In genomic region chr7:16312672-16313311, GRCm38 (mm10) we compare ENCODE assay signal across 8 mouse cellular contexts. TPM values are rescaled to one million over a fixed set of nuclear protein-coding genes. Genes with fewer than 3 reads are reported as not detected.
DNase-seq lines count a peak whose midpoint lies in the region; ATAC-seq lines count a peak whose summit lies in the region.

No protein-coding gene starts in this region.

- peak overlapping the region; percentile 70 for H3K4me3 ChIP-seq in forebrain, embryonic 13.5 days
- H3K4me3 ChIP-seq in limb, embryonic 12.5 days (replicated peaks): peak overlapping the region; percentile 69
- peak overlapping the region; percentile 72 for H3K4me3 ChIP-seq in midbrain, embryonic 13.5 days (replicated peaks)

- H3K27ac ChIP-seq in forebrain, embryonic 13.5 days: peak overlapping the region; percentile 78
- H3K27ac ChIP-seq in limb, embryonic 12.5 days: peak overlapping the region; percentile 92
- H3K27ac ChIP-seq in midbrain, embryonic 13.5 days: peak overlapping the region; percentile 94

- peaks cover 57% of the 10 kb centered on the region for H3K4me1 ChIP-seq in forebrain, embryonic 13.5 days
- peaks cover 61% of the 10 kb centered on the region for H3K4me1 ChIP-seq in limb, embryonic 12.5 days (replicated peaks)
- peaks cover 56% of the 10 kb centered on the region for H3K4me1 ChIP-seq in midbrain, embryonic 13.5 days (replicated peaks)

- no peaks in the 10 kb centered on the region for H3K9me3 ChIP-seq in forebrain, embryonic 13.5 days (replicated peaks)
- no peaks in the 10 kb centered on the region for H3K9me3 ChIP-seq in limb, embryonic 12.5 days
- no peaks in the 10 kb centered on the region for H3K9me3 ChIP-seq in midbrain, embryonic 13.5 days

- H3K27me3 ChIP-seq in forebrain, embryonic 13.5 days: peaks cover 23% of the 10 kb centered on the region
- peaks cover 29% of the 10 kb centered on the region for H3K27me3 ChIP-seq in limb, embryonic 12.5 days
- H3K27me3 ChIP-seq in midbrain, embryonic 13.5 days: peaks cover 6% of the 10 kb centered on the region; the same call in 1 of the 2 replicates
- no peaks in the 10 kb centered on the region for H3K27me3 ChIP-seq in splenic B cell, adult 2 months (ENCODE audit: control insufficient read depth, insufficient read depth, low read length, poor library complexity, severe bottlenecking)

- ATAC-seq in cerebellum, adult (ENCODE audit: insufficient number of reproducible peaks, low FRiP score, low TSS enrichment): no peak
- ATAC-seq in forebrain, embryonic 13.5 days: no peak; the same call in 1 of the 2 replicates
- ATAC-seq in limb, embryonic 12.5 days (ENCODE audit: insufficient number of reproducible peaks, insufficient read depth, low FRiP score, low TSS enrichment, low read depth): no peak
- no peak for ATAC-seq in midbrain, embryonic 13.5 days

- H3K4me2 ChIP-seq in forebrain, embryonic 13.5 days: peak overlapping the region; percentile 97
- peak overlapping the region; percentile 99 for H3K4me2 ChIP-seq in limb, embryonic 12.5 days
- H3K4me2 ChIP-seq in midbrain, embryonic 13.5 days (replicated peaks): peak overlapping the region; percentile 97

- H3K36me3 ChIP-seq in forebrain, embryonic 13.5 days (ENCODE audit: poor library complexity, severe bottlenecking): 0 out of 2 replicates have a peak, but pooled peaks cover 8% of the 10 kb centered on the region
- peaks cover 6% of the 10 kb centered on the region; the same call in 1 of the 2 replicates for H3K36me3 ChIP-seq in limb, embryonic 12.5 days
- H3K36me3 ChIP-seq in midbrain, embryonic 13.5 days: peaks cover 9% of the 10 kb centered on the region
- no peaks in the 10 kb centered on the region for H3K36me3 ChIP-seq in splenic B cell, adult 2 months (ENCODE audit: control insufficient read depth, insufficient read depth, low read length, poor library complexity, severe bottlenecking)

- 0% methylated on average over 11 of the region's 12 CpGs for WGBS in forebrain, embryonic 13.5 days
- 1% methylated on average over 12 of the region's 12 CpGs for WGBS in limb, embryonic 12.5 days
- WGBS in midbrain, embryonic 13.5 days: under 1% methylated on average over 12 of the region's 12 CpGs

- peak; percentile 55 for DNase-seq in cerebellum, adult 11 months
- DNase-seq in c-Kit-negative CD71-positive TER-119-positive erythroid progenitor cells, embryonic 14.5 days (ENCODE audit: low read depth, low spot score): peak; percentile 36
- peak; percentile 89 for DNase-seq in heart, postnatal 4 days
- DNase-seq in splenic B cell, adult 2 months (ENCODE audit: low read depth, low spot score): peak; percentile 65

- peak overlapping the region; percentile 81 for H3K9ac ChIP-seq in forebrain, embryonic 13.5 days
- peak overlapping the region; percentile 83 for H3K9ac ChIP-seq in limb, embryonic 12.5 days (replicated peaks)
- H3K9ac ChIP-seq in midbrain, embryonic 13.5 days (replicated peaks): peak overlapping the region; percentile 94

RNA-seq across cellular contexts. Expression of gene Bbc3, which starts 4.6 kb away (rescaled TPM):
- 10.0 and 12.2 TPM in 2 replicates for polyA plus RNA-seq in forebrain, embryonic 13.5 days (2015; fragmentation: Nextera tagmentation; extraction: Ambion mirVana)
- 1 to 10 TPM; 7.0 to 9.0 TPM for total RNA-seq in heart, postnatal 4 days (2021)
- 8.2 and 9.3 TPM in 2 replicates for polyA plus RNA-seq in limb, embryonic 12.5 days (2016; fragmentation: Nextera tagmentation; extraction: Ambion mirVana)
- 23.1 and 25.5 TPM in 2 replicates for polyA plus RNA-seq in midbrain, embryonic 13.5 days (2015; fragmentation: Nextera tagmentation; extraction: Ambion mirVana)

RNA-seq across cellular contexts. Expression of gene Ccdc9, which starts 26.2 kb away (rescaled TPM):
- 25.2 and 32.2 TPM in 2 replicates for polyA plus RNA-seq in forebrain, embryonic 13.5 days (2015; fragmentation: Nextera tagmentation; extraction: Ambion mirVana)
- total RNA-seq in heart, postnatal 4 days (2021): 10 to 100 TPM; 39.4 to 43.1 TPM
- polyA plus RNA-seq in limb, embryonic 12.5 days (2016; fragmentation: Nextera tagmentation; extraction: Ambion mirVana): 43.1 and 44.7 TPM in 2 replicates
- polyA plus RNA-seq in midbrain, embryonic 13.5 days (2015; fragmentation: Nextera tagmentation; extraction: Ambion mirVana): 22.5 and 39.4 TPM in 2 replicates

RNA-seq across cellular contexts. Expression of gene Inafm1, which starts 39.4 kb away (rescaled TPM):
- polyA plus RNA-seq in forebrain, embryonic 13.5 days (2015; fragmentation: Nextera tagmentation; extraction: Ambion mirVana): 14.0 and 15.5 TPM in 2 replicates
- total RNA-seq in heart, postnatal 4 days (2021): 10 to 100 TPM; 12.5 to 13.6 TPM
- polyA plus RNA-seq in limb, embryonic 12.5 days (2016; fragmentation: Nextera tagmentation; extraction: Ambion mirVana): 13.9 and 17.6 TPM in 2 replicates
- polyA plus RNA-seq in midbrain, embryonic 13.5 days (2015; fragmentation: Nextera tagmentation; extraction: Ambion mirVana): 22.3 and 27.3 TPM in 2 replicates

RNA-seq across cellular contexts. Expression of gene C5ar1, which starts 53.5 kb away (rescaled TPM):
- 0.57 and 1.2 TPM in 2 replicates for polyA plus RNA-seq in forebrain, embryonic 13.5 days (2015; fragmentation: Nextera tagmentation; extraction: Ambion mirVana)
- 1 to 10 TPM; 1.8 to 1.9 TPM for total RNA-seq in heart, postnatal 4 days (2021)
- 0.45 and 0.91 TPM in 2 replicates for polyA plus RNA-seq in limb, embryonic 12.5 days (2016; fragmentation: Nextera tagmentation; extraction: Ambion mirVana)
- 1.0 and 1.5 TPM in 2 replicates for polyA plus RNA-seq in midbrain, embryonic 13.5 days (2015; fragmentation: Nextera tagmentation; extraction: Ambion mirVana)

Comparison
In these comparisons a context has a peak if more than half of its experiments do, and no peak if none do; other contexts are left out.
1. DNase-seq: peak in every context shown above with its lines; median percentile 89 in heart, postnatal 4 days; 65 in splenic B cell, adult 2 months; 55 in cerebellum, adult 11 months; 36 in c-Kit-negative CD71-positive TER-119-positive erythroid progenitor cells, embryonic 14.5 days.